Mouse (Mus musculus): ENCODE measurements at regions not wholly inside any gene's neighbourhood (a gene's known extent, or its start where the extent isn't known, plus 50 kb on each side); places are given as distances from the start of the nearest gene placed in this dataset.

DNA sequence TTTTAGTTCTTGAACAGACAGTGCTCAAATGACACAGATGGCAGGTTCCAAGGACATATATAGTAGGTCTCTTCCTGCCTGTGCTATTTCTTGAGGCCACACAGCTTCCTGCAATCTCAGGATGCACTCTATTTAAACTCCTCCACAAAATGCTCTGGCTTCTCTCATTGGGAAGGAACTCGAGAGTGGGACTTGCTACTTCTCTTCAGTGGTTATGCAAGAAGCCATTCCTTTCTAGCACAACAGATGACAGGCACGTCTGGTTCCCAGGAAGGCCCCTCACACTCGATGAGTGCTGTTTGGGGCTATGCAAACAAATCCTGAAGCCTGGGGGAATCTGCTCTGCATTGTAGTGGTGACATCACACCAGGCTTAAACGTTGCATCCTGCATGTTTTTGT lies 425.6 kb upstream of the Kazn start:
- Histone ChIP-seq H3K79me2 (replicated peaks; ENCODE audit: control insufficient read depth, extremely low read depth, insufficient read depth, poor library complexity, severe bottlenecking) (no peaks in the 10 kb centered on the region), H3K9ac (ENCODE audit: insufficient read depth, low read depth) (no peak overlapping the region), H3K4me3 (replicated peaks in 1 of 3; ENCODE audit: low read depth in 2 of 3, low read length in 2 of 3, poor library complexity in 1 of 3) (no peak overlapping the region), H3K9me3 (replicated peaks; ENCODE audit: low read length) (peaks cover 80% of the 10 kb centered on the region), H3K27ac (ENCODE audit: insufficient read depth, low read depth) (no peak overlapping the region), H3K4me2 (ENCODE audit: insufficient read depth, low read depth, poor library complexity, severe bottlenecking) (no peak overlapping the region), H3K27me3 (replicated peaks) (no peaks in the 10 kb centered on the region), H3K4me1 (ENCODE audit: control insufficient read depth in 1 of 2, insufficient read depth in 2 of 2) (no peaks in the 10 kb centered on the region), H3K36me3 (replicated peaks in 1 of 2; ENCODE audit: control insufficient read depth in 1 of 2, insufficient read depth in 1 of 2, low read length in 1 of 2) (no peaks in the 10 kb centered on the region)
- dilution Hi-C loops (cut with MboI; ENCODE audit: extremely low pct_ligation_motif_present, extremely low pct_unique_long_range_greater_than_20kb, low sequenced_read_pairs) (no loop called here), in situ Hi-C loops (cut with MboI; ENCODE audit: low pct_ligation_motif_present, low pct_unique_long_range_greater_than_20kb, low sequenced_read_pairs) (no loop called here)
- no peak for DNase-seq (ENCODE audit: extremely low read depth)
- TF ChIP-seq MXI1 (IDR thresholded peaks at IDR 0.05; ENCODE audit: low read depth, low read length) (no peak), USF1 (IDR thresholded peaks at IDR 0.05; ENCODE audit: low read depth, low read length) (no peak), ETS1 (conservative IDR thresholded peaks at IDR 0.05; ENCODE audit: low read depth, low read length) (no peak), MAFK (IDR thresholded peaks at IDR 0.05; ENCODE audit: insufficient replicate concordance, low read length) (no peak), NRF1 (IDR thresholded peaks at IDR 0.05; ENCODE audit: low read depth, low read length) (no peak), MEF2A (IDR thresholded peaks at IDR 0.05; ENCODE audit: borderline replicate concordance, low read depth, low read length) (no peak), USF2 (conservative IDR thresholded peaks at IDR 0.05; ENCODE audit: low read depth, low read length) (no peak), RCOR1 (conservative IDR thresholded peaks at IDR 0.05; ENCODE audit: low read depth, low read length) (no peak), ZC3H11A (IDR thresholded peaks at IDR 0.05; ENCODE audit: low read depth, low read length) (no peak), MYC (IDR thresholded peaks at IDR 0.05; ENCODE audit: low read depth, low read length) (no peak)

DNA sequence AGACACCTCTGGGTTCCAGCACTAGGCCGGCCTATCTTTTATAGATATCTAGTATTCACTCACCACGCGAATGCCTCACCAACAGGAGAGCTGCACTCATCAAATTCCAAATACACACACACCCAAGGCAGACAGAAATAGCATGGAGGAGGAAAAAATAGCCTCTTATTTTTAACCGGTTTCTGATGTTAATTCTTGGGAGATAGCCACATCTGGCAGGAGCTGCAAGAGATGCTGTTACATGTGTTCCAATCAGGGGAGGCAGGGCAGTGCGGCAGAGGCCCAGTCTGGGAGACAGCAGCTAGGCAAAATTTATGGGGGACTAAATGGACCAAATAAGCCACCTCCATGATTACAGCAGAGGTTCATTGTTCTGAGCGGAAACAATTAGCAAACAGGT lies 419.0 kb upstream of the Kazn start:
- in situ Hi-C loops (cut with MboI; ENCODE audit: low pct_ligation_motif_present, low pct_unique_long_range_greater_than_20kb, low sequenced_read_pairs), result no loop called here
- dilution Hi-C loops (cut with MboI; ENCODE audit: extremely low pct_ligation_motif_present, extremely low pct_unique_long_range_greater_than_20kb, low sequenced_read_pairs), result no loop called here
- H3K4me3 ChIP-seq (replicated peaks in 1 of 3; ENCODE audit: low read depth in 2 of 3, low read length in 2 of 3, poor library complexity in 1 of 3), result no peak overlapping the region
- no peak overlapping the region for H3K27ac ChIP-seq (ENCODE audit: insufficient read depth, low read depth)
- H3K36me3 ChIP-seq (replicated peaks in 1 of 2; ENCODE audit: control insufficient read depth in 1 of 2, insufficient read depth in 1 of 2, low read length in 1 of 2), result no peaks in the 10 kb centered on the region
- peaks cover 72% of the 10 kb centered on the region for H3K9me3 ChIP-seq (replicated peaks; ENCODE audit: low read length)
- no peak for TF ChIP-seq BHLHE40 (IDR thresholded peaks at IDR 0.05; ENCODE audit: low read depth, low read length)
- no peak for TF ChIP-seq MAX (IDR thresholded peaks at IDR 0.05; ENCODE audit: low read length)
- TF ChIP-seq CHD2 (IDR thresholded peaks at IDR 0.05; ENCODE audit: low read length), result no peak
- no peak for TF ChIP-seq POLR2A (IDR thresholded peaks at IDR 0.05; ENCODE audit: low read depth, low read length)
- no peak for TF ChIP-seq PAX5 (IDR thresholded peaks at IDR 0.05; ENCODE audit: low read length)
- no peak for TF ChIP-seq MAZ (IDR thresholded peaks at IDR 0.05; ENCODE audit: low read depth, low read length)
- no peak for TF ChIP-seq NRF1 (IDR thresholded peaks at IDR 0.05; ENCODE audit: low read depth, low read length)
- TF ChIP-seq MYC (IDR thresholded peaks at IDR 0.05; ENCODE audit: low read depth, low read length), result no peak
- TF ChIP-seq RCOR1 (conservative IDR thresholded peaks at IDR 0.05; ENCODE audit: low read depth, low read length), result no peak
- TF ChIP-seq JUN (IDR thresholded peaks at IDR 0.05; ENCODE audit: insufficient read depth, low read depth, low read length), result no peak
- TF ChIP-seq MXI1 (IDR thresholded peaks at IDR 0.05; ENCODE audit: low read depth, low read length), result no peak
- TF ChIP-seq ZNF384 (IDR thresholded peaks at IDR 0.05; ENCODE audit: low read depth, low read length), result no peak
- no peak overlapping the region for H3K4me2 ChIP-seq (ENCODE audit: insufficient read depth, low read depth, poor library complexity, severe bottlenecking)
- no peaks in the 10 kb centered on the region for H3K4me1 ChIP-seq (ENCODE audit: control insufficient read depth in 1 of 2, insufficient read depth in 2 of 2)
- H3K79me2 ChIP-seq (replicated peaks; ENCODE audit: control insufficient read depth, extremely low read depth, insufficient read depth, poor library complexity, severe bottlenecking), result no peaks in the 10 kb centered on the region
- no peak overlapping the region for H3K9ac ChIP-seq (ENCODE audit: insufficient read depth, low read depth)
- H3K27me3 ChIP-seq (replicated peaks), result no peaks in the 10 kb centered on the region
- no peak for DNase-seq (ENCODE audit: extremely low read depth)

All from CH12.LX (cell line).